Mouse (Mus musculus): ENCODE results near the gene Gm17651. TPM values are rescaled to one million over a fixed set of nuclear protein-coding genes. Genes with fewer than 3 reads are reported as not detected.

The Gm17651 gene
- total RNA-seq, 2 experiments from 2014 or later: not detected

DNA sequence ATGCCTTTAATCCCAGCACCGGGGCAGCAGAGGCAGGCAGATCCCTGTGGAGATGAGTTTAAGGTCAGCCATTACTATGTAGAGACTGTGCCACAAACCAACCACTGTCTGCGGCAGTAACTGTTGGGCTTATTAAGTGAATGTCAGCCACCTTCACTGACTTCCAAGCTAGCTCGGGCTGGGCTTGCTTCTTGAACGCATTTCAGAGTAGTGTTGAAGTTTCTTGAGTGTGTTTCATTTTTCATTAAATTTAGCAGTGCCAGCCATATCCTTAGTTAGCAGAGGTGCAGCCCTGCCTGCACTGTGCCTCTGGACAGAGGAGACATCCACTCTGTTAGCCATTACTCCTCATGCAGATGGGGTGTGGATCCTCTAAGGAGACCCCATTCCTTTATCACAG lies 43.7 kb downstream of the Gm17651 start:
- no peak for DNase-seq (ENCODE audit: low spot score in 2 of 2)

DNA sequence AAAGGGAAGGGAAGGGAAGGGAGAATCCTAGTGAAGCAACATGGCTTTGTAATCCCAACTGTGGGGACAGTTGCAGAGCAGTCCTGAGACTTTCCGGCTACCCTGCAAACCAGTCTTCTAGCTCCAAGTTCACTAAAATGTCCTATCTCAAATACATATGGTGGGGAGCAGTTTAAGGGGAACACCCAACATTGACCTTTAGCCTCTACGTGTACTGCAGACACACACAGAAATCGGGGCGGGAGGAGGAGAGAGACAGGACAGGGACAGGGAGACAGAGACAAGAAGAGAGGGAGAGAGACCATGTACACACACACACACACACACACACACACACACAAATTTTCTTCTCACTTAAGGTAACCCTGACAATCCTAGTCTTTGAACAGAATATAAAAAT lies 44.6 kb downstream of the Gm17651 start:
- DNase-seq (ENCODE audit: low spot score in 2 of 2): no peak

DNA sequence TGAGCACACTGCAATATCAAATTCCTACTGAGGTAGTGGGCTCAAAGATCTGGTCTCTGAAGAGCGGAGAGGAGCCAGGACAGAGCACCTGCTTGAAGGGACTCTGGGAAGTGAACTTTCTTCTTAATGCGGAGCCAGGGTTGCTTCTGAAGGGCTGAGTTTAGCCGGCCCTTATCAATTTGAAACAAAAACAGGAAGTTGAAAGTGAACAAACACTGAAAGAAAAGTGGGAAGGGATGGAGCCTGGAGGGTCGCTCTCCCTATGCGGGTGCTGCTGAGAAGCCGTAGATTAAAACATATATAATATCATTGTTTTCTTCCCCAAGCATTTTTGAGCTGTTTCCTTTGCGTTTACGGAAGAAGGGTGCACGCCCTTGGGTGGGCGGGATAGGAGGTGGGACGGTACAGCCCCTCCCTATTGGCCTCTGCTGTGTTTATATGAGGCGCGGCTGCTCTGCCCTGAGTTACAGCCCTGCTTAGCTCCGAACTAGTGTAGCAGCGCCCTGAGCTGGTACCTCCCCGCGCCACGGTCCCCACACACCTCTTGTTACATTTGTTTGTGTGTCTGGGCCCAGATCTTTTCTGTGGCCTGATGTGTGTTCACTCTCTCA lies 46.0 kb downstream of the Gm17651 start, which contains the start of gene Fmo5:
Fmo5 (plus strand) TSS at position 414 of the 611 bp plus-strand sequence.
- no peak for DNase-seq (ENCODE audit: low spot score in 2 of 2)

GRCm38 (mm10) chr3:97627893-97628292 lies 46.6 kb downstream of the Gm17651 start:
- no peak for DNase-seq (ENCODE audit: low spot score in 2 of 2)

GRCm38 (mm10) chr3:97624611-97625010 lies 49.9 kb downstream of the Gm17651 start:
- DNase-seq (ENCODE audit: low spot score in 2 of 2): no peak

Small RNAs within 50 kb of the gene (microRNA-seq; reads per million reads assigned to microRNA genes)
- 0 reads per million in 2 experiments for gene Mir7225

Other genes with a start within 250 kb of the Gm17651 start
- 10 to 100 TPM; 10.8 to 11.6 TPM for gene Chd1l, start 64.5 kb downstream of the Gm17651 start, total RNA-seq (2021)
- gene Fmo5, start 45.9 kb downstream of the Gm17651 start, total RNA-seq (2021): 1 to 10 TPM; 4.4 to 6.7 TPM
- 10 to 100 TPM; 35.3 TPM for gene Prkab2, start 16.5 kb downstream of the Gm17651 start, total RNA-seq (2021)
- gene Pde4dip, start 214.0 kb upstream of the Gm17651 start, total RNA-seq (2021): 100 to 1,000 TPM; 228 to 229 TPM
- 10 to 100 TPM; 77.2 to 80.5 TPM for gene Sec22b, start 226.5 kb upstream of the Gm17651 start, total RNA-seq (2021)

Measured in layer of hippocampus, adult 18-20 months (tissue).